Mouse (Mus musculus) bone marrow macrophage, adult 2 months (primary cell): ENCODE data around the gene Coasy.

ENCODE experiments used
- CTCF ChIP-seq: IDR thresholded peaks from 2 replicates; pipeline ENCODE4 v1.5.1; 2012; ENCODE audit warnings: low read depth, mild to moderate bottlenecking, low read length, moderate library complexity
- POLR2A ChIP-seq: IDR thresholded peaks from 2 replicates; pipeline ENCODE4 v1.6.1; 2012; ENCODE audit warnings: mild to moderate bottlenecking, low read depth, low read length, borderline replicate concordance

- TF ChIP-seq POLR2A, result no peak
- TF ChIP-seq CTCF, result peak; percentile 97
Measured at GRCm38 (mm10) chr11:101066549-101067412, 15.6 kb upstream of the Coasy start.
